Mouse (Mus musculus) lung, adult 2 months (tissue): Measurements from ENCODE around the gene Prr5l.

Experiments used
- CTCF ChIP-seq: fragments of 200-500 bp; IDR thresholded peaks from 2 replicates; pipeline ENCODE4 v1.5.1; 2011; ENCODE audit warnings: mild to moderate bottlenecking, low read length, control low read depth; ENCODE audit not compliant: insufficient read depth
- POLR2A ChIP-seq: fragments of 200-500 bp; IDR thresholded peaks from 2 replicates; pipeline ENCODE4 v1.6.1; 2011; ENCODE audit warnings: low read depth, mild to moderate bottlenecking, control low read depth, low read length, borderline replicate concordance; ENCODE audit errors: extremely low read depth

DNA sequence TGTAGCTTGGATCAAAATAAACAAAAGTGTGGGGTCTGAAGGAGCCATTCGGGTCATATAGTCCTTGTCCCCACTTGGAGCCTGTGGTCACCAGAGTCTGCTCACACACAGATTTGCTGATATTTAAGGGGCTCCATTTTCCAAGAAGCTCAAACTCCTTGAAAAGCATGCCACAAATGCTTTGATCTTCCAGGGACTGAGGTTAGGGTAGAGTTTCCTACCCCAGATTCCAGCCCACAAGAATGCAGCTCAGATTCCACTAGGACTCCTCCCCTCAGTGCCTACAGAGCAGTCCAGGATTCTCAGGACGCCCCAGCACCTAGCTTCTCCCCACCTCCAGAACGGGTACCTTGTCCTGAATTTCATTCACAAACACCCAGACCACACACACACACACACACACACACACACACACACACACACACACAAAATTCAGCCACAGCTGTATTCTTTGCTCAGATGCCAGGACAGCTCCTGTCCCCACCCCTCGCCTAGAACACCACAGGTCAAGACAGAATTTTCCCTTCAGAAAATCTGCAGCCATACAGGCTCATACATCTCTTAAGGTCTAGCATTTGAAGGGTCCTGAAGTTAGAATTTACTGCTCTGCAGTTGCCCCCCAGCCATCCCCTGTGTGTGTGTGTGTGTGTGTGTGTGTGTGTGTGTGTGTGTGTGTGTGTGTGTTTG, 131.4 kb downstream of the Prr5l start:
- TF ChIP-seq POLR2A (no peak), CTCF (no peak)
